Mouse (Mus musculus) kidney, adult 2 months (tissue): ENCODE measurements around the gene Plppr2.

Experiments used
- CTCF ChIP-seq: fragments of 200-500 bp; conservative IDR thresholded peaks from 2 replicates; pipeline ENCODE4 v1.5.1; 2011; ENCODE audit warnings: low read depth, mild to moderate bottlenecking, control low read depth, low read length, moderate library complexity, mixed read lengths; ENCODE audit not compliant: insufficient read depth, insufficient read length
- POLR2A ChIP-seq: fragments of 200-500 bp; IDR thresholded peaks from one replicate; pipeline ENCODE4 v1.6.1; 2011; ENCODE audit warnings: low read depth, low read length, control low read depth

GRCm38 (mm10) chr9:21917493-21918034, 19.3 kb upstream of the Plppr2 start:
- no peak for TF ChIP-seq POLR2A
- no peak for TF ChIP-seq CTCF
